Mouse (Mus musculus) E14TG2a.4 (cell line): Measurements from ENCODE around the gene Zfp57.

Source experiments
- H3K27me3 ChIP-seq: 2 replicates; pipeline ENCODE4 v1.6.1; 2014; ENCODE audit warnings: low read length, control low read depth; ENCODE audit not compliant: insufficient read depth
- H3K36me3 ChIP-seq: 2 replicates; pipeline ENCODE4 v1.6.1; 2014; ENCODE audit warnings: low read length, control low read depth; ENCODE audit not compliant: insufficient read depth
- H3K4me1 ChIP-seq: replicated peaks from 2 replicates; pipeline ENCODE4 v1.6.1; 2014; ENCODE audit warnings: low read depth, low read length, control low read depth
- H3K4me3 ChIP-seq: replicated peaks from 2 replicates; pipeline ENCODE4 v1.5.1; 2014; ENCODE audit warnings: mild to moderate bottlenecking, low read length
- H3K9me3 ChIP-seq: 2 replicates; pipeline ENCODE4 v1.6.1; 2014; ENCODE audit warnings: low read length, control low read depth
- CTCF ChIP-seq: conservative IDR thresholded peaks from 2 replicates; pipeline ENCODE4 v1.5.1; 2014; ENCODE audit warnings: low read length
- NANOG ChIP-seq: IDR thresholded peaks from 2 replicates; pipeline ENCODE4 v1.6.1; 2014; ENCODE audit warnings: borderline replicate concordance, low read length, mixed read lengths
- POU5F1 ChIP-seq: IDR thresholded peaks from 2 replicates; pipeline ENCODE4 v1.6.1; 2014; ENCODE audit warnings: low read length, borderline replicate concordance

The Zfp57 gene

DNA sequence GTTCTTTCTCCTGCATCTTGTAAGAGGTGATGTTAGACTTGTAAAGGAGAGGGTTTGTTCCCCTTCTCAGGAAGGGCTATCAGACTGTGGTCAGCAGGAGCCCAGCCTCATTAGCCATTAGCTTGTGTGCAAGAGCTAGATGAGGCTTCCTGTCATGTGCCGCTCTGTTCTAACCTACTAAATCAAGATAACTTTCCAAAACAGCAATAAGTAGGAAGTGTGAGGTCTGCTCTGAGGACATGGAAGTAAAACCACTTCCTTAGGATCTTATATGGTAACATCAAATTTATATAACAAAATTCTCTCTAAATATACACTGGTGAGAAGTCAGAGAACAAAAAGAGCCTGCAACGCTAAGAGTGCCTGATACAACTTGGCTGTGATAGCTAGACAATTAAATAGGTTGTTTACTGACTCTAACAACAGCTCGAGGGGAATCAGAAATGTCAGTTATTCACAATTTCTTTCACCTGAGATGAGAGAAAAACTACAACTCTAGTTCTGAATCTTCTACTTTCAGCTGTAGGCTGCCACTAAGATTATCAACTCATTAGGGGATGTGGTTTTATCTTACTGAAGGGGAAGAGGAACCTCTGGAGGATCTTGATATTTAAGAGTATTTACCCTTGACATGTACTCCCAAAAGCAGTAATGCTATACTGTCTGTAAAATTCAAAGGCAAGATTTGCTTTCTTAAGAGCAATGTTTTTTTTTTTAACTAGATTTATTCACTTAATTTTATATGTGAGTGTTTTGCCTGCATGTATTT, 8.4 kb upstream of the Zfp57 start:
- Histone ChIP-seq H3K4me1 (peaks cover 89% of the 10 kb centered on the region), H3K4me3 (no peak overlapping the region), H3K36me3 (peaks cover 3% of the 10 kb centered on the region), H3K9me3 (no peaks in the 10 kb centered on the region), H3K27me3 (no peaks in the 10 kb centered on the region)
- TF ChIP-seq NANOG: no peak
- no peak for TF ChIP-seq POU5F1
- TF ChIP-seq CTCF: no peak

DNA sequence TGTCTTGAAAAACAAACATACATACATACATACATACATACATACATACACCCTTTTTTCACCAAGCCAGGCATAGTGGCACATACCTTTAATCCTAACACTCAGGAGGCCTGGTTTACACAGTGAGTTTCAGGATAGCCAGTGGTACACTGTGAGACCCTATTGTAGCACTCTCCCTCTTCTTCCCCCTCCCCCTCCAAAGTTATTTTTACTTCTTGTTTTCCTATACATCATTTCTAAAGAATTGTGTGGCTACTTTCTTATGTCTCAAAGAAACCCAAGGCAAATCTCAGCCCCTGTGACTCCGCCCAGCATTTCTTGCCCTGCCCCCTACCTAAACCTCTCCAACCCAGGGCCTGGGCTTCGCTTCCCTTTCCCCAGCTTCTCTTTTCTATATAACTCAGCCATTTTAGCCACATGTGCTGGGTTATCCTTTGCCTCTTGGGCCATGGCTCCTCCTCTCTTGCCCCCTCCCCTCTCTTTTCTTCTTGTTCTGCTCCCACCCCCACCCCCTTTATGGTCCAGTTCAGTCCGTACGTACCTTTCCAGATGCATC, 7.1 kb upstream of the Zfp57 start:
- no peaks in the 10 kb centered on the region for H3K36me3 ChIP-seq
- peak overlapping the region; percentile 59 for H3K4me3 ChIP-seq
- no peak for TF ChIP-seq NANOG
- TF ChIP-seq POU5F1: no peak
- no peak for TF ChIP-seq CTCF
- H3K27me3 ChIP-seq: no peaks in the 10 kb centered on the region
- H3K4me1 ChIP-seq: peaks cover 94% of the 10 kb centered on the region
- no peaks in the 10 kb centered on the region for H3K9me3 ChIP-seq

- H3K4me1 ChIP-seq: peaks cover 94% of the 10 kb centered on the region
Measured at GRCm38 (mm10) chr17:36994528-36994927, 6.4 kb upstream of the Zfp57 start.

DNA sequence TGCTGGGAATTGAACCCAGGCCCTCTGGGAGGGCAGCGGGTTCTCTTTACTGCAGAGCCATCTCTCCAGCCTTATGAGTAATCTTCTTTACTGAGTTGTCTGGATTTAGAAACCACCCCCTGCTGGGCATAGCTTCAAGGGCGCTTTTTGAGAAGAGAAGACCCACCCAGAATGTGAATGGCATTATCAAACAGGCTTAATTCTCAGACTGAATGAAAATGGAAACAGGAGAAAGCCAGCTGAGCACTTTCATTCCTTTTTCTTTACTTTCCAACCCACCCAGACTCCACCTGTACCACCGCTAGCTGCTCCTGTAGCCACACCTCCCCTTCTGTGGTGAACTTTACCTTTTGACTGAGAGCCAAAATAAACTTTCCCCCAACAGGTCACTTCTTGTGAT, 5.5 kb upstream of the Zfp57 start:
- Histone ChIP-seq H3K4me1 (peaks cover 95% of the 10 kb centered on the region), H3K27me3 (no peaks in the 10 kb centered on the region), H3K36me3 (no peaks in the 10 kb centered on the region), H3K9me3 (no peaks in the 10 kb centered on the region), H3K4me3 (peak overlapping the region; percentile 21; the same call in 1 of the 2 replicates)
- TF ChIP-seq CTCF (no peak), NANOG (peak; percentile 75; the same call in 1 of the 2 replicates)

More at GRCm38 (mm10) chr17:36994528-36994927, 6.4 kb upstream of the Zfp57 start:
- TF ChIP-seq CTCF (no peak), POU5F1 (no peak), NANOG (no peak)
- no peaks in the 10 kb centered on the region for H3K27me3 ChIP-seq
- H3K4me3 ChIP-seq: peak overlapping the region; percentile 21; the same call in 1 of the 2 replicates
- no peaks in the 10 kb centered on the region for H3K36me3 ChIP-seq
- no peaks in the 10 kb centered on the region for H3K9me3 ChIP-seq

DNA sequence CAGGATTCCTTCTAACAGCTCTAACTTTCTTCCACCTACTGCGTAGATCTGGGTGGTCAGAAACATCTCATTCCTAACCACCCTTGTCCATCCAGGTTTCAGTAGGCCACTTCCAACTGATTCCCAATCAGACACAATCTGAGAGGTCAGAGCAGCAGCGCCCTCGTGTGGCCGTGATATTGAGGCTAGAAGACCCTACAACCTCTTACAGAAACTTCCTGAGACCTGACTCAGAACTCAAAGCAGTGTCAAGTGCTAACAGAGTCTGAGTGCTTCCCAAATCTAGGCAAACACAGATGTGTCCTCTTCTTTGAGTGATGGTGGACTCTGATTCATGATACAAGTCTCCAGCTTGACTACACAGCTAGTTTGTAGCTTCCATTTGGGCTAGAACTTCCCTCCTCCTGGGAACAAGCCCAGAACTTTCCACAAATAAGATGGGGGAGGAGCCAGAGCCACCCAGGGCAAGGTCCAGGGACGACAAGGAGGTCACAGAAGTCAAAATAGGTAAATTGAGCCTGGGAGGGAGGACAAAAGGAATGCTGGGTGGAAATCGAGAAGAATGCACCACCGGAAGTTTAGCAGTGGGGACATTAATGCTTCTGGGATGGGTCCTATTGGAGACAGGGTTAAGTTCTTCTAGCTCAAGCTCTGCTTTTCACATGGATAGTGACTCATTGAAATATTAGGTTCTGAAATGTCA, 3.8 kb upstream of the Zfp57 start:
- peak overlapping the region; percentile 33; the same call in 1 of the 2 replicates for H3K4me3 ChIP-seq
- no peaks in the 10 kb centered on the region for H3K27me3 ChIP-seq
- H3K9me3 ChIP-seq: no peaks in the 10 kb centered on the region
- H3K4me1 ChIP-seq: peaks cover 92% of the 10 kb centered on the region
- TF ChIP-seq NANOG: peak; percentile 52; the same call in 1 of the 2 replicates
- TF ChIP-seq CTCF: peak; percentile 67
- TF ChIP-seq POU5F1: no peak
- H3K36me3 ChIP-seq: no peaks in the 10 kb centered on the region

GRCm38 (mm10) chr17:36998477-36998876, 2.5 kb upstream of the Zfp57 start:
- Histone ChIP-seq H3K9me3 (no peaks in the 10 kb centered on the region), H3K4me1 (peaks cover 81% of the 10 kb centered on the region), H3K4me3 (peak overlapping the region; percentile 33), H3K27me3 (no peaks in the 10 kb centered on the region), H3K36me3 (peaks cover 3% of the 10 kb centered on the region)
- TF ChIP-seq CTCF (no peak), POU5F1 (no peak)

GRCm38 (mm10) chr17:37002364-37003330, 1.7 kb downstream of the Zfp57 start:
- TF ChIP-seq NANOG: no peak
- no peak for TF ChIP-seq POU5F1
- no peak for TF ChIP-seq CTCF
- Histone ChIP-seq H3K27me3 (no peaks in the 10 kb centered on the region), H3K4me1 (peaks cover 84% of the 10 kb centered on the region), H3K4me3 (peak overlapping the region; percentile 97), H3K36me3 (peaks cover 45% of the 10 kb centered on the region), H3K9me3 (no peaks in the 10 kb centered on the region)
